Mouse (Mus musculus): Measurements from ENCODE around the gene Ubr1. TPM values are rescaled to one million over a fixed set of nuclear protein-coding genes. Genes with fewer than 3 reads are reported as not detected.
A peak's percentile ranks its signal among the peaks of the same experiment; 100 is the strongest.
"Not testable (repeated sequence)": the region's sequence is repeated elsewhere in the genome, so short reads cannot be mapped to it uniquely, and the experiment has no call there.

The Ubr1 gene
- polyA plus RNA-seq, 1 experiment = 14.9 TPM

DNA sequence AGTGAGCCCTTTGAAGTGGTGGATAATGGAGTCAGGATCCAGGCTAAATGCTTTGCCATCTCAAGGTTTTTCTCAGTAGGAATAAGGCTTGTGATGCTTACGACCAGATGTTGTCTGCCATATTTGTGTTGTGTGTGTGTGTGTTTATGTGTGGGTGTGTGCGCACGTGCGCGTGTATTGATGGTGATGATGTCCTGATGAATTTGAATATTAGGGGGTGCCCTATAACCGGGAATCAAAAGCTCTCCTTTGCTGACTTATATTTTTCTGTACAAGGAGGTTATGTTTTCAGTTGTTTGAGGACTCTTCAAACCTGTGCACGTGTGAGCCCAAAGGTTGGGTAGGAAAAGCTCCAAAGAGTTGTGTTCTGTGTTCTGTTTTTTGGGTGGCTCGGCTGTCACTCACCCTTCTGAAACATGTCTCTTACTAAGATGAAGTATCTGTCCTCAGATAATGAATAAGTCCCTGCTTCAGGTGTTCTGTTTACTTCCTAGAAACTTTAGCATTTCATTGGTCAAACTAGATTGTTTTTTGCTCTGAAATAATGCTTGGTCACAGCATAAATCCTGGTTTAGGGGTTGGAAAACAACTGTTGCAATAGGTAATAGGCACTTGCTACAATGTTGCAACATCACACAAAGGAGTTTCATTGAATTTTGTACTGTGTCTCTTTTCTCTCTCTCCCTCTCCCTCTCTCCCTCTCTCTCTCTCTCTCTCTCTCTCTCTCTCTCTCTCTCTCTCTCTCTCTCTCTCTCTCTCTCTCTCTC lies 7.6 kb upstream of the Ubr1 start:
- TF ChIP-seq POLR2A (IDR thresholded peaks at IDR 0.05; ENCODE audit: borderline replicate concordance, low read depth, low read length) = no peak
- TF ChIP-seq CTCF (IDR thresholded peaks at IDR 0.05; ENCODE audit: low read depth, low read length) = no peak
- peaks cover 4% of the 10 kb centered on the region; the same call in 1 of the 2 replicates for H3K4me1 ChIP-seq (ENCODE audit: control insufficient read depth, insufficient read depth, low read length)
- no peak overlapping the region for H3K27ac ChIP-seq (ENCODE audit: insufficient read depth, low read depth, low read length)
- peak overlapping the region; percentile 80 for H3K4me3 ChIP-seq (ENCODE audit: insufficient read depth, low read length)

DNA sequence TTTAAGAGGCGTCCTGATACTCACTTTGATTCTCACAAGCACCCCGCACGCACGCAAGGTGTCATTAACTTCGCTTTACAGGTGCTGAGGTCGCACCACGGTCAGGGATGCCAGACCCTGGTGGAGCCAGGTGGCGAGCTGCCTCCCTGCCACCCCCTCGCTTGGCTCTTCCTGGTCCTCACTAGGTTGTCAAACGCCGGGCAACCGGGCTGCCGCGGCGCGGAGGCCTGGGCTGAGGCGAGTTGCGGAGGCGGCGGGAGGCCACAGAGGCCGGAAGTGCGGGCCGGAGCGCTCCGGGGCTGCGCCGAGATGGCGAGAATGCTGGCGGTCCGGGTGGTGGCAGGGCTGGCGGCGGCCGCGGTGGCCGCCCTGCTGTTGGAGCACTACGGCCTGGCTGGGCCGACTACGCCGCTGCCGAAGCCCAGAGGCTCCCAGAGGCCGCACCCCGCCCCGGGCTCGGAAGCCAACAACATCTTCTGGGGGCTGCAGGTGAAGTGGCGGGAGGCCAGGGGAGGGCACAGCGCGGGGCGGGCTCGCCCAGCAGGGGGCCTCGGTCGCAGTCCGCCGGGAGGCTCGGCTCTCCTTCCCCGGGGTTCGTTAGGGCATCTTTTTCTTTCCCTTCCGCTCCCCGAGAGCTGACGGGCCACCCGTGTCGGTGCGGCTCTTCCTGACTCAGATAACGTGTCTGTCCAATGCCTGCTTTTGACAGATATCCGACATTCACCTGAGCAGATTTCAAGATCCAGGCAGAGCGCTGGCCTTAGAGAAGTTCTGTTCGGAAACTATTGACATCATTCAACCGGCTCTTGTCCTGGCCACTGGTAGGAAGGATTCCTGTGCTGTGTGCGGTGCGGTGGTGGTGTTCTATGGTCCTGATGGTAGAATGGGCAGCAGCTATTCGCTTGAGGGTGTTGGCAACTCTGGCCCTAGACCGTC lies 6.7 kb upstream of the Ubr1 start, which contains the start of gene Tmem62:
Gene Tmem62, plus strand, starts transcription at position 28 of the 936 bp plus-strand sequence.
- no peak for TF ChIP-seq POLR2A (IDR thresholded peaks at IDR 0.05; ENCODE audit: borderline replicate concordance, low read depth, low read length)
- no peak for TF ChIP-seq CTCF (IDR thresholded peaks at IDR 0.05; ENCODE audit: low read depth, low read length)
- Histone ChIP-seq H3K4me3 (ENCODE audit: insufficient read depth, low read length) (peak within 1 kb of the TSS; percentile 80), H3K4me1 (ENCODE audit: control insufficient read depth, insufficient read depth, low read length) (peaks cover 8% of the 10 kb centered on the region; the same call in 1 of the 2 replicates), H3K27ac (ENCODE audit: insufficient read depth, low read depth, low read length) (peak within 1 kb of the TSS; percentile 45)

DNA sequence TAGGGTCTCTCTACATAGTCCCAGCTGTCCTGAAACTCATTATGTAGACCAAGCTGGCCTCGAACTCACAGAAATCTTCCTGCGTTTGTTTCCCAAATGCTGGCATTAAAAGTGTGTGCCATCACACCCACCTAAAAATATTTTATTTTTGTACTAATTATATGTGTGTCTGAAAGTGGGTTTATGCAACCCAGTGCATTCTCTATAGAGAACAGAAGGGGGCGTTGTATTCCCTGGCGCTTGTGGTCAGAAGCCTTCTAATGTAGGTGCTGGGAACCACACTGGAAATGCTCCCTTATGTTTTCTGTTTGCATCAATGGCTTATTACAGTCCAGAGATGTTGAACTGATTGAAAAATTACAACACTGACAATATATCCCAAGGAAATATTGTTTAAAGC lies 5.8 kb upstream of the Ubr1 start:
- Histone ChIP-seq H3K4me3 (ENCODE audit: insufficient read depth, low read length) (no peak overlapping the region), H3K4me1 (ENCODE audit: control insufficient read depth, insufficient read depth, low read length) (peaks cover 11% of the 10 kb centered on the region), H3K27ac (ENCODE audit: insufficient read depth, low read depth, low read length) (no peak overlapping the region)
- TF ChIP-seq CTCF (IDR thresholded peaks at IDR 0.05; ENCODE audit: low read depth, low read length) (no peak), POLR2A (IDR thresholded peaks at IDR 0.05; ENCODE audit: borderline replicate concordance, low read depth, low read length) (no peak)

DNA sequence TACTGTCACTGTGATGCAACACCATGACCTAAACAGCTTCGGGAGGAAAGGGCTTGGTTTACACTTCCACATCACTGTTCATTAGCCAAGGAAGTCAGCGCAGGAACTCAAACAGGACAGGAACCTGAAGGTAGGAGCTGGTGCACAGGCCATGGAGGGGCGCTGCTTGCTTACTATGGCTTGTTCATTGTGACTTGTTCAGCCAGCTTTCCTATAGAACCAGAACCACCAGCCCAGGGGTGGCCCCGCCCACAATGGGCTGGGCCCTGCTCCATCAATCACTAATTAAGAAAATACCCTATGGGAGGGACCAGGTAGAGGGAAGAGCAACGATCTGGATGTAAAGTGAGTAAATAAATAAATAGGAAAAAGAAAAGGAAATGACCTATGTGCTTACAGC lies 2.4 kb upstream of the Ubr1 start:
- H3K27ac ChIP-seq (ENCODE audit: insufficient read depth, low read depth, low read length) = no peak overlapping the region
- H3K4me1 ChIP-seq (ENCODE audit: control insufficient read depth, insufficient read depth, low read length) = peaks cover 18% of the 10 kb centered on the region
- H3K4me3 ChIP-seq (ENCODE audit: insufficient read depth, low read length) = no peak overlapping the region
- TF ChIP-seq POLR2A (IDR thresholded peaks at IDR 0.05; ENCODE audit: borderline replicate concordance, low read depth, low read length) (no peak), CTCF (IDR thresholded peaks at IDR 0.05; ENCODE audit: low read depth, low read length) (no peak)

DNA sequence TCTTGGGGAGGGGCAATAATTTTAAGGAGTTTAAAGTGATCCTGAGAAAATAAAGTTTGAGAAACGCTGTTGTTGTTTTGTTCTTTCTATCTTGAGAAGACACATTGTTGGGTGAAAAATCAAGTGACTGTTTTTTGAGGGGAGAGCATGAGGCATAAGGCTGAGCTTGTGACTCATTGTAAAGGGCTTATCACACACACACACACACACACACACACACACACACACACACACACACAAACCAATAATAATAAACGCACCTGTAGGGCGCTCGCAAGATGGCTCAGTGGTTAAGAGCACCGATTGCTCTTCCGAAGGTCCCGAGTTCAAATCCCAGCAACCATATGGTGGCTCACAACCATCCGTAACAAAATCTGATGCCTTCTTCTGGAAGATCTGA lies 1.7 kb upstream of the Ubr1 start:
- peaks cover 21% of the 10 kb centered on the region for H3K4me1 ChIP-seq (ENCODE audit: control insufficient read depth, insufficient read depth, low read length)
- not testable (repeated sequence) for H3K4me3 ChIP-seq (ENCODE audit: insufficient read depth, low read length)

DNA sequence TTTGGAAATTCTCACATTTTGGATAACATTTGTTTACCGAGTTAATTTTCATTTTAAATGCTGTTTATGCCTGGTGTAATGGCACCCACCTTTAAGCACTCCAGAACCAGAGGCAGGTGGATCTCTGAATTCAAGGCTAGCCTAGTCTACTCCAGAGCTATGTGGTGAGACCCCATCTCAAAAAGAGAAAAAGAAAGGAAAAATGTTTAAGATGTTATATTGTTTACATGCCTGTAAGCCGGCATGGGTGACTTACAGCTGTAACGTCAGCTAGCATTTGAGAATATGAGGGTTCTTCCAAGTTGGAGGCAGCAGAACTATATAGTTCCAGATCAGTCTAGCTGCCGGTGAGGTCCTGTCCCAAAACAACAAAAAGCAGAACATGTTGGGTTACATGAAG lies 1.3 kb upstream of the Ubr1 start:
- no peak overlapping the region for H3K4me3 ChIP-seq (ENCODE audit: insufficient read depth, low read length)
- peaks cover 23% of the 10 kb centered on the region for H3K4me1 ChIP-seq (ENCODE audit: control insufficient read depth, insufficient read depth, low read length)
- H3K27ac ChIP-seq (ENCODE audit: insufficient read depth, low read depth, low read length) = no peak overlapping the region
- TF ChIP-seq POLR2A (IDR thresholded peaks at IDR 0.05; ENCODE audit: borderline replicate concordance, low read depth, low read length) (no peak), CTCF (IDR thresholded peaks at IDR 0.05; ENCODE audit: low read depth, low read length) (no peak)

More for the DNA sequence above, 1.7 kb upstream of the Ubr1 start:
- H3K27ac ChIP-seq (ENCODE audit: insufficient read depth, low read depth, low read length) = not testable (repeated sequence)

DNA sequence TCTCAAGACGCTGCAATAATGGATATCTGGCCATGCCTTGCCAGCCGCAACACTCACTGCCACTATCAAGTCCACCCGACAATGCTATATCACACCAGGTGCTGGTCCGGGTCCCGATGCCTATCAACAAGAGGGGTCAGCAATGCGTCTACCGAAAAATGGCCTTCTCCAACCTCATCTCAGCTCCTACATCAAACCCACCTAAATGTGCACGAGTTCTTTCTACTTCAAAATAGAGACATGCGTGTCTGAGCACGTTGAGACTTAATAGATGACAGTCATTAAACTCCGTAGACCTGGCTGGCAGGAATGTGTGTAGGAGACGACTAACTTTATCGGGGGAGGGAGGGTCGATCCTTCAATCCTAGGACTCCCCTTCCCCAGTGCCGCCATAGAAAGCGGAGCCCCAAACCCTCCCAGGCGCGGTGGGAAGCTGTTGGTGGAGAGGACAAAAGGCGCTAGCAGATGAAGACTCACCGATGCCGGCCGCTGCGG lies 423 bp downstream of the Ubr1 start:
- Histone ChIP-seq H3K27ac (ENCODE audit: insufficient read depth, low read depth, low read length) (peak overlapping the region; percentile 5; the same call in 1 of the 2 replicates), H3K4me1 (ENCODE audit: control insufficient read depth, insufficient read depth, low read length) (peaks cover 26% of the 10 kb centered on the region), H3K4me3 (ENCODE audit: insufficient read depth, low read length) (peak overlapping the region; percentile 97)
- TF ChIP-seq POLR2A (IDR thresholded peaks at IDR 0.05; ENCODE audit: borderline replicate concordance, low read depth, low read length) = no peak
- TF ChIP-seq CTCF (IDR thresholded peaks at IDR 0.05; ENCODE audit: low read depth, low read length) = no peak

DNA sequence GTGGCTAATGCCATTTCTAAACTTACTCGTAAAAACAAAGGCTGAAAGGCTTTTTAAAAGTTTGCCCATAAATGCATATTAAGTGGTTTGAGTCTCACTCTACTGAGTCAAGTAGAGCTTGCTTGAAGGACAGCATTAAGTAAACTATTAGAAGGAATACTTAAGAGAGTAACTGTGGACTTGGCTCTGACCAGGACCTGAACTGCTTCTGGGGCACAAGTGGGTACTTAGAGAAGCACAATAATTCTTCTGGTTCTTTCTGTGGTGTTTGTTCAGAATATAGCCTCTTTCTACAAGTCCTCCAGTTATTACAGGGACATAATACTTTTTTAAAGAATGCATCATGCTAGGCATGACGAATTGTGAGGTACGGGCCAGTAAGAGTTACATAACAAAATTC lies 5.0 kb downstream of the Ubr1 start:
- TF ChIP-seq CTCF (IDR thresholded peaks at IDR 0.05; ENCODE audit: low read depth, low read length) (no peak), POLR2A (IDR thresholded peaks at IDR 0.05; ENCODE audit: borderline replicate concordance, low read depth, low read length) (no peak)

DNA sequence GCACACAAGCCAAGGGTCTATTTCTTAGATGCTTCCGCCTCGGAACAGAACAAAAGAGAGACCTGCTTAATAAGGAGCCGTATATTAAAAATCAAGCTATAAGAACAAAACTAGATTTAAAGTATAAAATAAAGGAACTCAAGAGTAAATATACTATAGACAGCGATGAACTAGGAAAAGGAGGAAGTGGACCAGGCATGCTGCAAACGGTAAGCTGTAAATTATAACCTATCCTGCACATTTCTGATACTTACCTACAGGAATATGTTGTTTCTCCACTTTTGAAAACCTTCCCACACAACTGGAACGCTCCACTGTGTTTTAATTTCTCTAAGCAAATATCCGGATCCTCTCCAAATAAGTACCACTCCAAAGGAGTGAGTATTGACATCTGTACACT lies 7.4 kb downstream of the Ubr1 start:
- peaks cover 32% of the 10 kb centered on the region for H3K4me1 ChIP-seq (ENCODE audit: control insufficient read depth, insufficient read depth, low read length)
- H3K4me3 ChIP-seq (ENCODE audit: insufficient read depth, low read length) = no peak overlapping the region
- no peak overlapping the region for H3K27ac ChIP-seq (ENCODE audit: insufficient read depth, low read depth, low read length)
- TF ChIP-seq CTCF (IDR thresholded peaks at IDR 0.05; ENCODE audit: low read depth, low read length) = no peak
- no peak for TF ChIP-seq POLR2A (IDR thresholded peaks at IDR 0.05; ENCODE audit: borderline replicate concordance, low read depth, low read length)

More for the DNA sequence above, 5.0 kb downstream of the Ubr1 start:
- Histone ChIP-seq H3K27ac (ENCODE audit: insufficient read depth, low read depth, low read length) (no peak overlapping the region), H3K4me3 (ENCODE audit: insufficient read depth, low read length) (no peak overlapping the region), H3K4me1 (ENCODE audit: control insufficient read depth, insufficient read depth, low read length) (peaks cover 30% of the 10 kb centered on the region)

Measured in bone marrow macrophage, adult 2 months (primary cell).